Mouse (Mus musculus): ENCODE results near the gene Mast4. TPM values are rescaled to one million over a fixed set of nuclear protein-coding genes. Genes with fewer than 3 reads are reported as not detected.

Gene Mast4
- total and polyA plus RNA-seq, 3 experiments = 0.99 to 7.4 (median 6.1) TPM

DNA sequence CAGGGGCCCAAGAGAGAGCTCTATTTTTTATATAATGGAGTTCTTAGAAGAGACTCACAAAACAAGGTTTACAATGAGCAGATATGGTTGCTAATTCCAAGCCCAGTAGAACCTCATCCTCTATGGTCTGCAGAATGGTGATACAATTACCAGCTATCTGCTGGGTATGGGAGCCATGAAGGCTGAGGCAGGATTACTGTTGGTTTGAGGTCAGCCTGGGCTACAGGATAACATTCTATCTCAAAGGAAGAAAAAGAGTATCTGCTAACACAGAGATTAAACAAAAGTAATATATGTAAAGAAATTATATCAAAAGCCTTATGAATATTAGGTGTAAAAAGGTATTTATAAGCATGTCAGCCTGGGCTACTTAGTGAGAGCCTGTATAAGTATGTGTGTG lies 467.5 kb downstream of the Mast4 start:
- peaks cover 0 to 12% of the 10 kb centered on the region in 2 experiments; a peak in 2 of 4 replicates for H3K4me1 ChIP-seq (ENCODE audit: control insufficient read depth in 1 of 2, insufficient read depth in 2 of 2)
- H3K9me3 ChIP-seq (replicated peaks; ENCODE audit: low read length) = peaks cover 6% of the 10 kb centered on the region
- no peak overlapping the region for H3K9ac ChIP-seq (ENCODE audit: insufficient read depth, low read depth)
- H3K4me2 ChIP-seq (ENCODE audit: insufficient read depth, low read depth, poor library complexity, severe bottlenecking) = no peak overlapping the region
- no peak for DNase-seq (ENCODE audit: extremely low read depth)
- H3K4me3 ChIP-seq (replicated peaks in 1 of 3; ENCODE audit: low read depth in 2 of 3, low read length in 2 of 3, poor library complexity in 1 of 3) = no peak overlapping the region
- dilution Hi-C loops (cut with MboI; ENCODE audit: extremely low pct_ligation_motif_present, extremely low pct_unique_long_range_greater_than_20kb, low sequenced_read_pairs) = no loop called here
- no peak for TF ChIP-seq PAX5 (IDR thresholded peaks at IDR 0.05; ENCODE audit: low read length)
- TF ChIP-seq ZKSCAN1 (IDR thresholded peaks at IDR 0.05; ENCODE audit: borderline replicate concordance, low read depth, low read length) = no peak
- TF ChIP-seq CHD2 (IDR thresholded peaks at IDR 0.05; ENCODE audit: low read length) = no peak
- TF ChIP-seq IRF4 (IDR thresholded peaks at IDR 0.05; ENCODE audit: low read depth, low read length) = no peak
- no peak for TF ChIP-seq RAD21 (IDR thresholded peaks at IDR 0.05; ENCODE audit: low read depth, low read length)
- no peak for TF ChIP-seq TBP (conservative IDR thresholded peaks at IDR 0.05; ENCODE audit: low read depth, low read length)
- no peak for TF ChIP-seq POLR2A (IDR thresholded peaks at IDR 0.05; ENCODE audit: low read depth, low read length)
- no peak for TF ChIP-seq MAX (IDR thresholded peaks at IDR 0.05; ENCODE audit: low read length)
- no peak for TF ChIP-seq GABPA (IDR thresholded peaks at IDR 0.05; ENCODE audit: insufficient replicate concordance, low read depth, low read length)
- TF ChIP-seq MEF2A (IDR thresholded peaks at IDR 0.05; ENCODE audit: borderline replicate concordance, low read depth, low read length) = no peak
- no peak for TF ChIP-seq JUN (IDR thresholded peaks at IDR 0.05; ENCODE audit: insufficient read depth, low read depth, low read length)
- TF ChIP-seq NELFE (IDR thresholded peaks at IDR 0.05; ENCODE audit: low read depth, low read length) = no peak
- no peak overlapping the region for H3K27ac ChIP-seq (ENCODE audit: insufficient read depth, low read depth)
- peaks cover 12% of the 10 kb centered on the region for H3K79me2 ChIP-seq (replicated peaks; ENCODE audit: control insufficient read depth, extremely low read depth, insufficient read depth, poor library complexity, severe bottlenecking)
- in situ Hi-C loops (cut with MboI; ENCODE audit: low pct_ligation_motif_present, low pct_unique_long_range_greater_than_20kb, low sequenced_read_pairs) = no loop called here
- no peaks in the 10 kb centered on the region for H3K27me3 ChIP-seq (replicated peaks)
- peaks cover 0 to 3% of the 10 kb centered on the region in 2 experiments for H3K36me3 ChIP-seq (replicated peaks in 1 of 2; ENCODE audit: control insufficient read depth in 1 of 2, insufficient read depth in 1 of 2, low read length in 1 of 2)

DNA sequence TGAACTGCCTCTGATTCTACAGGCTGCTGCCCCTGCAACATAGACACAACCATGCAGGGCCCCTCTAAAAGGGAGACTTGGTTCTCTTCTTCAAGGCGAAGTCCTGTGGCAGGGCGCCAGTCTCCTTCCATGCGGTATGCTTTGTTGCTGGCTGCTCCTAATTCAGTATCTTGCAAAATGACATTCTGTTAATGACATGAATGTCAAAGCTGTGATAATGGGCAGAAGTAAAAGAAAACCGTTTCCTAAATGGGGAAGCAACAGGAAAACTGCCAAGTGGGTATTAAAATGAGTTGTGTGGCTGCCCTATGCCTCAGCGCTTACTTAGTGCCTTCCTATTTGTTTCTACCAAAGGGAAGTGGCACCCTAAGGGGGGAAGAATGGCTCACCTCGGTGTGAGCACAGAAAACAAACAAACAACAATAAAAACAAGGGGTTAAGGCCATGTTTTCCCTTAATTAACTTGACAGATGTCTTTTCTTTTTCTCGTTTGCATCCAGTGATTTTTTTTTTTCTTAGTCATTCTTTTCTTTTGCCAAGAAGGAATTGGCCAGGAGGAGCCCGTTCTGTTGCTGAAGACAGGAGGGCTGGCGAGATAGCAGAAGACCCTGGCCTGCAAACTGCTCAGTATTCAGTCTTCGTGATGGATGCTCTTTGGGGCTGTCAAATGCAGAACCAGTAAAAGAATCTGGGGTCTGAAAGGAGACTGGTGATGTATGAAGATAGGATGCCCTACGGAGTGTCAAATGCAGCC lies 468.1 kb downstream of the Mast4 start:
- Histone ChIP-seq H3K4me3 (replicated peaks in 1 of 3; ENCODE audit: low read depth in 2 of 3, low read length in 2 of 3, poor library complexity in 1 of 3) (no peak overlapping the region), H3K27ac (ENCODE audit: insufficient read depth, low read depth) (no peak overlapping the region), H3K4me1 (ENCODE audit: control insufficient read depth in 1 of 2, insufficient read depth in 2 of 2) (peaks cover 0 to 11% of the 10 kb centered on the region in 2 experiments; a peak in 2 of 4 replicates), H3K27me3 (replicated peaks) (no peaks in the 10 kb centered on the region), H3K9ac (ENCODE audit: insufficient read depth, low read depth) (no peak overlapping the region), H3K9me3 (replicated peaks; ENCODE audit: low read length) (peaks cover 6% of the 10 kb centered on the region), H3K36me3 (replicated peaks in 1 of 2; ENCODE audit: control insufficient read depth in 1 of 2, insufficient read depth in 1 of 2, low read length in 1 of 2) (peaks cover 0 to 3% of the 10 kb centered on the region in 2 experiments), H3K79me2 (replicated peaks; ENCODE audit: control insufficient read depth, extremely low read depth, insufficient read depth, poor library complexity, severe bottlenecking) (peaks cover 5% of the 10 kb centered on the region), H3K4me2 (ENCODE audit: insufficient read depth, low read depth, poor library complexity, severe bottlenecking) (no peak overlapping the region)
- TF ChIP-seq TCF12 (IDR thresholded peaks at IDR 0.05; ENCODE audit: low read depth, low read length) (no peak), MYC (IDR thresholded peaks at IDR 0.05; ENCODE audit: low read depth, low read length) (no peak), POLR2A (IDR thresholded peaks at IDR 0.05; ENCODE audit: low read depth, low read length) (no peak), MAFK (IDR thresholded peaks at IDR 0.05; ENCODE audit: insufficient replicate concordance, low read length) (no peak), MAX (IDR thresholded peaks at IDR 0.05; ENCODE audit: low read length) (no peak), RAD21 (IDR thresholded peaks at IDR 0.05; ENCODE audit: low read depth, low read length) (no peak), UBTF (IDR thresholded peaks at IDR 0.05; ENCODE audit: low read depth, low read length) (no peak), ZMIZ1 (IDR thresholded peaks at IDR 0.05; ENCODE audit: low read depth, low read length) (no peak)
- in situ Hi-C loops (cut with MboI; ENCODE audit: low pct_ligation_motif_present, low pct_unique_long_range_greater_than_20kb, low sequenced_read_pairs) = no loop called here
- dilution Hi-C loops (cut with MboI; ENCODE audit: extremely low pct_ligation_motif_present, extremely low pct_unique_long_range_greater_than_20kb, low sequenced_read_pairs) = no loop called here
- no peak for DNase-seq (ENCODE audit: extremely low read depth)

All from CH12.LX (cell line).